Mouse (Mus musculus) hindbrain, embryonic 11.5 days (tissue): ENCODE measurements around the gene Rgs9. TPM values are rescaled to one million over a fixed set of nuclear protein-coding genes. Genes with fewer than 3 reads are reported as not detected.
"Not testable (repeated sequence)": the region's sequence is repeated elsewhere in the genome, so short reads cannot be mapped to it uniquely, and the experiment has no call there.

ENCODE experiments used
- ATAC-seq: fragments of 200-750 bp; cut with Nextera tagmentation; 2 replicates; pipeline ENCODE4 v1.8.0; 2017; ENCODE audit warnings: mild to moderate bottlenecking, moderate TSS enrichment, moderate library complexity; ENCODE audit not compliant: low FRiP score
- DNase-seq: peaks from one replicate; pipeline ENCODE4 v3.0.0-alpha.2; 2015; ENCODE audit warnings: low spot score
- H3K27ac ChIP-seq: fragments of 300-500 bp; sonication (generic); 2 replicates; pipeline ENCODE4 v1.5.1; 2014; ENCODE audit warnings: mild to moderate bottlenecking, low read depth, low read length
- H3K27me3 ChIP-seq: fragments of 300-500 bp; sonication (generic); 2 replicates; pipeline ENCODE4 v1.6.1; 2014; ENCODE audit warnings: mild to moderate bottlenecking, low read length, moderate library complexity, mixed read lengths; ENCODE audit not compliant: control insufficient read depth, insufficient read depth
- H3K36me3 ChIP-seq: fragments of 300-500 bp; sonication (generic); 2 replicates; pipeline ENCODE4 v1.6.1; 2014; ENCODE audit warnings: mild to moderate bottlenecking, low read length, moderate library complexity, mixed read lengths; ENCODE audit not compliant: control insufficient read depth, insufficient read depth
- H3K4me1 ChIP-seq: fragments of 300-500 bp; sonication (generic); replicated peaks from 2 replicates; pipeline ENCODE4 v1.6.1; 2014; ENCODE audit warnings: low read length, mixed read lengths; ENCODE audit not compliant: control insufficient read depth, insufficient read depth
- H3K4me2 ChIP-seq: fragments of 300-500 bp; sonication (generic); replicated peaks from 2 replicates; pipeline ENCODE4 v1.6.1; 2014; ENCODE audit warnings: mild to moderate bottlenecking, low read depth, low read length
- H3K4me3 ChIP-seq: fragments of 300-500 bp; sonication (generic); 2 replicates; pipeline ENCODE4 v1.5.1; 2014; ENCODE audit warnings: low read depth, low read length
- H3K9ac ChIP-seq: fragments of 300-500 bp; sonication (generic); 2 replicates; pipeline ENCODE4 v1.6.1; 2014; ENCODE audit warnings: low read depth, low read length
- H3K9me3 ChIP-seq: fragments of 300-500 bp; sonication (generic); 2 replicates; pipeline ENCODE4 v1.6.1; 2016; ENCODE audit warnings: low read length; ENCODE audit not compliant: control insufficient read depth
- whole genome bisulfite sequencing: fragments of 180-500 bp; shearing (Covaris S2); extraction: QIAGEN DNeasy Blood & Tissue Kit; methylation state at CpG from one replicate; pipeline ENCODE4 v1.1.7; 2014; 5-methylcytosine and 5-hydroxymethylcytosine counted together
- polyA plus RNA-seq: library from polyadenylated mRNA; unstranded; fragments of >200 nt; fragmentation: Nextera tagmentation; extraction: Ambion mirVana; gene quantifications from 2 replicates; pipeline ENCODE4 v1.2.1, GENCODE M21; 2014

Rgs9 gene
- 1.7 and 2.4 TPM in 2 replicates for polyA plus RNA-seq

DNA sequence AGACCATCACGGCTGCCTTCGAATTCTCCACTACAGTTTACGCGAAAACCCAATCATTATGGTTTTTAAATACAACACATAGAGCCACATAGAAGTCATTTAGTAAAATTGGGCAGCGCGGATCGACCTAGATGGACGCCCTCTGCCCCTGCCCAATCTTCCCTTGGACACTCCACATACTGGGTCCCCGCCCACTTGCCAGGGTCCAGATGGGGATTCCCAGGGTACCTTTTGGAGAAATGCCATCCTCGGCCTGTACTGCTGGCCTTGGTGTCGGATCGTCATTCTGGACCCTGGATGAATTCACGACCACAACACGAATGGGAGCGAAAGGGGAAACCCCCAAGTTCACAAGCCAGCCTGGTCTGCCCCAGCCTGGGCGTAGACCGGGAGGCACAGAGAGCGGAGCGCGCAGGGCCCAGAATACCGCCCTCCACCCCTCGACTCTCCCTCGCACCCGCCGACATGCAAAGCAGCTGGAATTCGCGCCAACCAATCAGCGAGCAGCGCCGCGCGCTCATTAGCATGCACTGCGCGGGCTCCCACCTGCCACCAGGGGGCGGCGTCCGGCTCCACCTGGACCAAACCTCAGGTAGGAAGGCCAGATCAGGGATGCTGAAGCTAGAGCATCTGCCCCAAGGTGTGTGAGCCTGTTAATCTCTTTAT is at the start of gene Rgs9:
Rgs9 (minus strand) TSS at position 420 of the 666 bp plus-strand sequence.
- H3K4me1 ChIP-seq: no peaks in the 10 kb centered on the region
- no peaks in the 10 kb centered on the region for H3K36me3 ChIP-seq
- no peak within 1 kb of the TSS for H3K27ac ChIP-seq
- H3K9ac ChIP-seq: peak within 1 kb of the TSS; percentile 49; the same call in 1 of the 2 replicates
- WGBS: 5% methylated on average over 37 of the region's 37 CpGs
- peak; percentile 90 for DNase-seq
- peak; percentile 98 for ATAC-seq
- peaks cover 3% of the 10 kb centered on the region; the same call in 1 of the 2 replicates for H3K27me3 ChIP-seq
- peak within 1 kb of the TSS; percentile 43 for H3K4me3 ChIP-seq
- H3K9me3 ChIP-seq: no peaks in the 10 kb centered on the region
- H3K4me2 ChIP-seq: peak within 1 kb of the TSS; percentile 55

DNA sequence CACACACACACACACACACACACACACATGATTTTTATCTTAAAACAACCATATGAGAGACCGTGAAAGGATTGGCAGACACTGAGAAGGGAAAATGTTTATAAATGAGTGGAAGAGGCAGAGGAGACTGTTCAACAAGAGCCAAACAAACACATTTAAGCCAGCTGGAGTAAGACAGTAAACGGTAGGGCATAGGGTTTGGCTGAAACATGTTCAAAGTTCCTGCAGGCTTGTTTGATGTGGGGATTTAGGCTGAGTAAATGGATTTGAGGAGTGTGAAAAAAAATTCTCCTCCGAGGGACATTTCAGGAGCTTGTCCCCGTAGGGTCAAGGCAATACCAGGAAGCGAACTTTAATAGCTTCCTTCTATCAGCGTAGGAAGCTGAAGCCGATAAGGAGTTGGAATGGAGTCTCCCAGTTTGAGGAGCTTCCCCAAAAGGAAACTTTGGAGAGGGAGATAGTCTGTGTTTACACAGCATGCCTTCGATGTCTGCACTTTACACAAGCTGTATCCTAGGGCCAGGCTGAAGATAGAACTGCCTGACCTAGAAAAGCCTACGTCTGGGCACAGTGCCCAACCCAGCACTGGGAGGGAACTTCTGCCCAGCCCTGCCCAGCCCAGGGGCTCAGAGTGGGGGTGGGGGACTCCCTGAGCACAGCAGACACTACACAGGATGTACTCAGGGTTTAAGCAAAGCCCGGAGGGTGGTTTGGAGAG is 49.5 kb upstream of the Rgs9 start:
- Histone ChIP-seq H3K9ac (no peak overlapping the region), H3K36me3 (no peaks in the 10 kb centered on the region), H3K4me1 (0 out of 2 replicates have a peak, but pooled peaks cover 3% of the 10 kb centered on the region), H3K9me3 (no peaks in the 10 kb centered on the region), H3K4me2 (no peak overlapping the region), H3K27ac (no peak overlapping the region), H3K4me3 (no peak overlapping the region), H3K27me3 (no peaks in the 10 kb centered on the region)
- DNase-seq (no peak), ATAC-seq (no peak)
- 75% methylated on average over 10 of the region's 10 CpGs for WGBS

- Histone ChIP-seq H3K27me3 (no peaks in the 10 kb centered on the region), H3K4me2 (no peak overlapping the region), H3K36me3 (no peaks in the 10 kb centered on the region), H3K9ac (no peak overlapping the region), H3K4me3 (no peak overlapping the region), H3K4me1 (0 out of 2 replicates have a peak, but pooled peaks cover 3% of the 10 kb centered on the region), H3K9me3 (no peaks in the 10 kb centered on the region), H3K27ac (no peak overlapping the region)
- DNase-seq (no peak), ATAC-seq (no peak)
- WGBS: 31% methylated on average over 10 of the region's 10 CpGs
These were observed 46.2 kb upstream of the Rgs9 start for GRCm38 (mm10) chr11:109343991-109344599.

GRCm38 (mm10) chr11:109343558-109343957 is 45.6 kb upstream of the Rgs9 start:
- H3K4me3 ChIP-seq: no peak overlapping the region
- H3K27me3 ChIP-seq: no peaks in the 10 kb centered on the region
- DNase-seq (no peak), ATAC-seq (no peak)
- H3K9ac ChIP-seq: no peak overlapping the region
- 0 out of 2 replicates have a peak, but pooled peaks cover 3% of the 10 kb centered on the region for H3K4me1 ChIP-seq
- WGBS: 31% methylated on average over 7 of the region's 7 CpGs
- no peak overlapping the region for H3K27ac ChIP-seq
- no peaks in the 10 kb centered on the region for H3K9me3 ChIP-seq
- no peaks in the 10 kb centered on the region for H3K36me3 ChIP-seq
- no peak overlapping the region for H3K4me2 ChIP-seq

GRCm38 (mm10) chr11:109342666-109343065 is 44.7 kb upstream of the Rgs9 start:
- 86% methylated on average over 1 of the region's 4 CpGs for WGBS
- ATAC-seq, H3K36me3 ChIP-seq, H3K27ac ChIP-seq, H3K4me2 ChIP-seq, H3K9me3 ChIP-seq, H3K4me1 ChIP-seq, H3K27me3 ChIP-seq, H3K4me3 ChIP-seq, DNase-seq, H3K9ac ChIP-seq: not testable (repeated sequence)

- no peak overlapping the region for H3K27ac ChIP-seq
- H3K36me3 ChIP-seq: no peaks in the 10 kb centered on the region
- H3K27me3 ChIP-seq: no peaks in the 10 kb centered on the region
- 0 out of 2 replicates have a peak, but pooled peaks cover 3% of the 10 kb centered on the region for H3K4me1 ChIP-seq
- H3K4me2 ChIP-seq: no peak overlapping the region
- WGBS: 84% methylated on average over 5 of the region's 5 CpGs
- no peak overlapping the region for H3K4me3 ChIP-seq
- H3K9me3 ChIP-seq: no peaks in the 10 kb centered on the region
- DNase-seq: no peak
- ATAC-seq: no peak
- no peak overlapping the region for H3K9ac ChIP-seq
These were observed 42.6 kb upstream of the Rgs9 start for GRCm38 (mm10) chr11:109340541-109340940.

GRCm38 (mm10) chr11:109339155-109339938 is 41.4 kb upstream of the Rgs9 start:
- Histone ChIP-seq H3K4me1 (0 out of 2 replicates have a peak, but pooled peaks cover 3% of the 10 kb centered on the region), H3K27me3 (no peaks in the 10 kb centered on the region), H3K36me3 (no peaks in the 10 kb centered on the region), H3K4me2 (no peak overlapping the region), H3K9ac (no peak overlapping the region), H3K27ac (no peak overlapping the region), H3K4me3 (no peak overlapping the region), H3K9me3 (no peaks in the 10 kb centered on the region)
- ATAC-seq: no peak
- whole genome bisulfite sequencing: 96% methylated on average over 8 of the region's 8 CpGs
- no peak for DNase-seq

DNA sequence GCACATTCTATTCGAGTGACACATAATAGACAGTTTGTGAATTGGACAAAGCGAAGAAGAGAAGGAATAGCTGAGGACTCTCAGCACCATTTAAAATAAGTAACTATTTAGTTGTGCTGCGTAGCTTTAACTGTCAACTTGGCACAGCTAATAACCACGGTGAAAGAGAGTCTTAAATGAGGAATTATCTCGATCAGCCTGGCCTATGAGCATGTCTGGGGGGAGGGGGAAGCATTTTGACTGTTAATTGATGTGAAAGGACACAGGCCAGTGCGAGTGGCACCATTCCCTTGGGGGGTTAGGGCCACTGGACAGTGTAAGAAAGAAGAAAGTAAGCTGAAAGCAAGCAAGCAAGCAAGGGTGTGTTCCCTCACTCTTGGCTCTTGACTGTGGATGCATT is 38.0 kb upstream of the Rgs9 start:
- Histone ChIP-seq H3K9me3 (no peaks in the 10 kb centered on the region), H3K36me3 (no peaks in the 10 kb centered on the region), H3K9ac (no peak overlapping the region), H3K27ac (no peak overlapping the region), H3K27me3 (no peaks in the 10 kb centered on the region), H3K4me1 (no peaks in the 10 kb centered on the region), H3K4me3 (no peak overlapping the region), H3K4me2 (no peak overlapping the region)
- 72% methylated on average over 6 of the region's 6 CpGs for WGBS
- no peak for ATAC-seq
- DNase-seq: no peak
